Mouse (Mus musculus) hindbrain, embryonic 13.5 days (tissue): Measurements from ENCODE around the gene Rgs9. TPM values are rescaled to one million over a fixed set of nuclear protein-coding genes. Genes with fewer than 3 reads are reported as not detected.

Experiments
- ATAC-seq: fragments of 200-750 bp; cut with Nextera tagmentation; 2 replicates; pipeline ENCODE4 v1.8.0; 2017; ENCODE audit warnings: moderate TSS enrichment; ENCODE audit not compliant: low FRiP score
- H3K27ac ChIP-seq: fragments of 300-500 bp; sonication (generic); 2 replicates; pipeline ENCODE4 v1.5.1; 2015; ENCODE audit warnings: inconsistent platforms, mild to moderate bottlenecking, moderate library complexity
- H3K27me3 ChIP-seq: fragments of 300-500 bp; sonication (generic); 2 replicates; pipeline ENCODE4 v1.6.1; 2015; ENCODE audit warnings: mild to moderate bottlenecking, inconsistent platforms
- H3K36me3 ChIP-seq: fragments of 300-500 bp; sonication (generic); 2 replicates; pipeline ENCODE4 v1.6.1; 2015; ENCODE audit warnings: mild to moderate bottlenecking, inconsistent platforms
- H3K4me1 ChIP-seq: fragments of 300-500 bp; sonication (generic); replicated peaks from 2 replicates; pipeline ENCODE4 v1.6.1; 2015; ENCODE audit warnings: inconsistent platforms
- H3K4me2 ChIP-seq: fragments of 300-500 bp; sonication (generic); 2 replicates; pipeline ENCODE4 v1.6.1; 2015; ENCODE audit warnings: inconsistent platforms, mild to moderate bottlenecking, moderate library complexity
- H3K4me3 ChIP-seq: fragments of 300-500 bp; sonication (generic); 2 replicates; pipeline ENCODE4 v1.5.1; 2015; ENCODE audit warnings: mild to moderate bottlenecking, inconsistent platforms
- H3K9ac ChIP-seq: fragments of 300-500 bp; sonication (generic); 2 replicates; pipeline ENCODE4 v1.6.1; 2015; ENCODE audit warnings: mild to moderate bottlenecking, inconsistent platforms
- H3K9me3 ChIP-seq: fragments of 300-500 bp; sonication (generic); 2 replicates; pipeline ENCODE4 v1.6.1; 2016; ENCODE audit warnings: inconsistent platforms
- WGBS: fragments of 180-500 bp; shearing (Covaris S2); methylation state at CpG from one replicate; pipeline ENCODE4 v1.1.7; 2015; 5-methylcytosine and 5-hydroxymethylcytosine counted together
- polyA plus RNA-seq: library from polyadenylated mRNA; unstranded; fragments of >200 nt; fragmentation: Nextera tagmentation; extraction: Ambion mirVana; gene quantifications from 2 replicates; pipeline ENCODE4 v1.2.1, GENCODE M21; 2015

Gene Rgs9
- polyA plus RNA-seq, 1 experiment from 2014 or later = 6.2 TPM

DNA sequence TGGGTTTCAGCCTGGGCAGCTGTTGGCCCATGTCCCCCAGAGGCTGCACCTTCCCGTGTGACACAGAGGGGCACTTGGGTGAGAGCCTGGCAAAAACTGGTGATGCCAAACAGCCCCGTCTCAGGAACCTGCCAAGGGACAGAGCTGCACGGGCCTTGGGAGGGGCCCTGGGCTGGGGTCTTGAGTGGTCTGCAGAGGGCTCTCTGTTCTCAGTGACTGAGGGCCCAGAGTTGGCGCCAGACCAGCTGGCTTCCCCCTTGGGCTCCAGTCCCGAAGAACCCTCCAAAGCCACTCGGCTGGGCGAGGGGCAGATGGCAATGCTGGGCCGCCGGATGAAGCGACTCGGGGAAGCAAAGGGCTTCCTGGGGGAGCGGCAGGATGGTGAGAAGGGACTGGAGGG lies 70.8 kb downstream of the Rgs9 start:
- no peak overlapping the region for H3K4me3 ChIP-seq
- no peak for ATAC-seq
- no peaks in the 10 kb centered on the region for H3K27me3 ChIP-seq
- WGBS = 83% methylated on average over 12 of the region's 12 CpGs
- no peak overlapping the region for H3K4me2 ChIP-seq
- H3K9me3 ChIP-seq = no peaks in the 10 kb centered on the region
- no peaks in the 10 kb centered on the region for H3K4me1 ChIP-seq
- no peak overlapping the region for H3K9ac ChIP-seq
- no peak overlapping the region for H3K27ac ChIP-seq
- H3K36me3 ChIP-seq = peaks cover 8% of the 10 kb centered on the region

GRCm38 (mm10) chr11:109221209-109222007 lies 76.5 kb downstream of the Rgs9 start:
- Histone ChIP-seq H3K27ac (no peak overlapping the region), H3K4me1 (peaks cover 15% of the 10 kb centered on the region), H3K27me3 (no peaks in the 10 kb centered on the region), H3K36me3 (no peaks in the 10 kb centered on the region), H3K4me2 (no peak overlapping the region), H3K9me3 (no peaks in the 10 kb centered on the region), H3K4me3 (no peak overlapping the region), H3K9ac (no peak overlapping the region)
- WGBS = 42% methylated on average over 4 of the region's 4 CpGs
- ATAC-seq = no peak

GRCm38 (mm10) chr11:109218722-109219430 lies 79.1 kb downstream of the Rgs9 start:
- H3K9me3 ChIP-seq = no peaks in the 10 kb centered on the region
- peaks cover 15% of the 10 kb centered on the region for H3K4me1 ChIP-seq
- H3K9ac ChIP-seq = 0 out of 2 replicates have a peak overlapping the region, but pooled peaks have one; percentile 26
- H3K27me3 ChIP-seq = no peaks in the 10 kb centered on the region
- peak; percentile 17; the same call in 1 of the 2 replicates for ATAC-seq
- peak overlapping the region; percentile 62; the same call in 1 of the 2 replicates for H3K27ac ChIP-seq
- no peaks in the 10 kb centered on the region for H3K36me3 ChIP-seq
- 81% methylated on average over 15 of the region's 15 CpGs for WGBS
- H3K4me2 ChIP-seq = no peak overlapping the region
- H3K4me3 ChIP-seq = no peak overlapping the region

DNA sequence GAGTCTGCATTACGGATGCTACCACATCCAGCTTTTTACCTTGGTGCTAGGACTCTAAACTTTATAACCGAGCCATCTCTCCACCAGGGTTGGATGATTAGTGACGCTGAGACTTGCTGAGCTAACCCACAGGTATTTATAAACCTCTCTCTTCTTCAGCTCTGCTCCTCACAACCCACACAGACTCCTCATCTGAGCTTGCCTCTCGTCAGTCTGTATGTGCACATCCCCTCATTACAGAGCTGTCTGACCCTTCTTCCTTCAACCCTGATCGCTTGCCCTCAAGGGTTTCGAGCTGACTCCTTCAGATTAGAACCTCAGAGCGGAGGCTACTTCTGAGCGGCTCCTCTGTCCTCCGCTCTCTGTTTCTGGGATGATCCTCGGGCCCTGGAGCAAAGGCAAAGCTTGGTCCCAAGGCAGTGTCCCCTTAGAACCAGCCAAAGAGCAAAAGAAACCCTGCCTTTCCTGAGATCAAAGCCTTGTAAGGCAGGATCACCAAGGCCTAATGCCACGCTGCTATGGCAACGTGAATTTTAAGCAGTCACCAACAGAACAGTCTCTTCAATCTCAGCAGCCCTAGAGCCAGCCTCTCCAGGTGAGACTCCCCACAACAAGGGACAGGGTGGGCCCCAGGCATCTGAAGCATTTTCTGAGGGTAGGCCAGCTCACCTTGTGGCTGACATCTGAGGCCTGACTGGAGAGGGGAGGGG lies 79.9 kb downstream of the Rgs9 start:
- peak; percentile 79 for ATAC-seq
- H3K27me3 ChIP-seq = no peaks in the 10 kb centered on the region

GRCm38 (mm10) chr11:109210772-109211171 lies 87.2 kb downstream of the Rgs9 start:
- Histone ChIP-seq H3K4me3 (no peak overlapping the region), H3K4me1 (peaks cover 19% of the 10 kb centered on the region), H3K4me2 (peak overlapping the region; percentile 4; the same call in 1 of the 2 replicates), H3K36me3 (no peaks in the 10 kb centered on the region), H3K27ac (no peak overlapping the region), H3K9ac (no peak overlapping the region), H3K9me3 (no peaks in the 10 kb centered on the region), H3K27me3 (peaks cover 6% of the 10 kb centered on the region)
- WGBS = 11% methylated on average over 11 of the region's 11 CpGs
- ATAC-seq = 0 out of 2 replicates have a peak, but pooled peaks have one; percentile 17

More for the DNA sequence above, 79.9 kb downstream of the Rgs9 start:
- no peaks in the 10 kb centered on the region for H3K36me3 ChIP-seq
- no peak overlapping the region for H3K4me3 ChIP-seq
- peaks cover 15% of the 10 kb centered on the region for H3K4me1 ChIP-seq
- 39% methylated on average over 12 of the region's 12 CpGs for WGBS
- peak overlapping the region; percentile 62 for H3K27ac ChIP-seq
- H3K9ac ChIP-seq = peak overlapping the region; percentile 26; the same call in 1 of the 2 replicates
- no peak overlapping the region for H3K4me2 ChIP-seq
- H3K9me3 ChIP-seq = no peaks in the 10 kb centered on the region

DNA sequence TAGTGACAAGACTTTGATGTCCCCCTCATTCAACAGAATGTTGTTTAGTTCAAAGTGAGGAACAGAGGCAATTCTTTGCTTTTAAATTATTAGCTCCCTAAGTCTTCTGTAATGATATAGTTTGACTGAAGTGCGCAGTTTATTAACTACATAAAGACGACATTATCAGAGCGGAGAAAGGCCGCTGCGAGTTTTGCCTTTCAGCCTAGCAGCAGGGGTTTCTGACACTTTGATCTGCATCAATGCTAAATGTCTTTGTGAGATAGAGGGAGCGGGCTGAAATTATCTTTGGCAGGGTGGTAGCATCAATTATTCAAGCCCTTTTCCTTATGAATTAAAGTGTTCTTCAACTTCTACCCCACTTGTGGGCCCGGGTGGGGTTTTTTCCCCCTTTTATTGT lies 87.6 kb downstream of the Rgs9 start:
- Histone ChIP-seq H3K4me1 (peaks cover 19% of the 10 kb centered on the region), H3K9ac (no peak overlapping the region), H3K9me3 (no peaks in the 10 kb centered on the region), H3K36me3 (no peaks in the 10 kb centered on the region), H3K4me3 (no peak overlapping the region), H3K4me2 (no peak overlapping the region), H3K27ac (no peak overlapping the region), H3K27me3 (peaks cover 6% of the 10 kb centered on the region)
- 24% methylated on average over 7 of the region's 7 CpGs for WGBS
- ATAC-seq = no peak

- Histone ChIP-seq H3K4me3 (no peak overlapping the region), H3K9ac (no peak overlapping the region), H3K4me2 (no peak overlapping the region), H3K27ac (no peak overlapping the region), H3K9me3 (no peaks in the 10 kb centered on the region), H3K36me3 (no peaks in the 10 kb centered on the region), H3K27me3 (peaks cover 11% of the 10 kb centered on the region), H3K4me1 (peaks cover 19% of the 10 kb centered on the region)
- no peak for ATAC-seq
- 7% methylated on average over 13 of the region's 13 CpGs for WGBS
Observed at GRCm38 (mm10) chr11:109206732-109207131, 91.2 kb downstream of the Rgs9 start.

DNA sequence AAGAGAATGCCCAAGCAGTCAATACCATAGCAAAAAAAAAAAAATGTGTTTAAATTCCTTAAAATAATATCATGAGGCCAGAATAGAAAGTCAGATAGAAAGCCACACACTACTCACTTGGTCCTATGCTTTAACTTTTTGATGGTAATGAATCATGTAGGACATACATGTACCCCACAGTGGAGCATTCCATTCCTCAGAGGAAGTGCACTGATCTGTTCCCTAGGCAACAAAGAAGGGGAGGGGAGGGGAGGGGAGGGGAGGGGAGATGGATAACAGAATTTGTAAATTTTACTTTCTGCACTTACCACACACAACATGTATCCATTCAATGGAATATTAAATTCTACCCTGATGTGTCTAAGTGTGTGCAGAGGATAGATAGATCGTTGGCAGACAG lies 91.9 kb downstream of the Rgs9 start:
- Histone ChIP-seq H3K4me2 (no peak overlapping the region), H3K4me1 (peaks cover 19% of the 10 kb centered on the region), H3K9ac (no peak overlapping the region), H3K27me3 (peaks cover 11% of the 10 kb centered on the region), H3K4me3 (no peak overlapping the region), H3K9me3 (no peaks in the 10 kb centered on the region), H3K27ac (no peak overlapping the region), H3K36me3 (no peaks in the 10 kb centered on the region)
- ATAC-seq = no peak
- WGBS = 44% methylated on average over 1 of the region's 1 CpGs

DNA sequence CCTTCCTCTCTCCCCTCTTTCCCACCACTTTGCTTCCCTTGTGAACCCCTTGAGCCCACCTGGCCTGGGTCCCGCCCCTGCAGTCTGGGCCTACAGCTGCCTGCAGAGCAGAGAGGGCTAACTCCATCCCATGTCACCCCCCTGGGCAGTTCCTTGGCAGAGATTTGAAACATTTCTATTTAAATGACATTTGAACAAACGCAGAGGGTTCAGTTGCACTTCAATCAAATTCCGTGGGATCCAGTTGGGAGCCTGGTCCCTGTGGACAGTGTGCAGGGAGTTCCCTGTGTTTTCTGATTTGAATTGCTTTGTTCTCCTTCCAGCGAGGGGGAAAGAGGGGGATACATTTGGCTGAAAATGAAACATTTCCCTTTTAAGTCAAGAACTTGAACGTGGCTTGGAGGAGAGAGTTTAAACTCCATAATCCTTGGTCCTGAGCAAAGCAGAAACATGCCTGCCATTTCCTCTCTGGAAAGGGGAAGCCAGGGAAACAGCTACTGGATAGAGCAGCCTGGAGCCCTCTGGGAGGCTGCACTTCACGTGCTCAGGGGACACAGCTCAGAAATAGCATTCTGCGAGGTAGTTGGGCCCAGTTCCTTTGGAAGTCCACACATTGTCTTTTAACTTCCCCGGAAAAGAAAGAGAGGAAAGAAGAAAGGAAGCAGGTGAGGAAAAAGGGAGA lies 98.2 kb downstream of the Rgs9 start:
- Histone ChIP-seq H3K4me1 (peaks cover 14% of the 10 kb centered on the region), H3K36me3 (no peaks in the 10 kb centered on the region), H3K27me3 (0 out of 2 replicates have a peak, but pooled peaks cover 5% of the 10 kb centered on the region), H3K9me3 (no peaks in the 10 kb centered on the region), H3K9ac (0 out of 2 replicates have a peak overlapping the region, but pooled peaks have one; percentile 9), H3K4me2 (no peak overlapping the region), H3K27ac (peak overlapping the region; percentile 40), H3K4me3 (no peak overlapping the region)
- peak; percentile 72; the same call in 1 of the 2 replicates for ATAC-seq
- 24% methylated on average over 8 of the region's 8 CpGs for WGBS

- H3K9ac ChIP-seq = no peak overlapping the region
- ATAC-seq = peak; percentile 54
- H3K36me3 ChIP-seq = no peaks in the 10 kb centered on the region
- H3K27ac ChIP-seq = no peak overlapping the region
- H3K27me3 ChIP-seq = no peaks in the 10 kb centered on the region
- H3K4me3 ChIP-seq = no peak overlapping the region
- WGBS = 33% methylated on average over 15 of the region's 15 CpGs
- H3K9me3 ChIP-seq = no peaks in the 10 kb centered on the region
- H3K4me1 ChIP-seq = 0 out of 2 replicates have a peak, but pooled peaks cover 3% of the 10 kb centered on the region
- 0 out of 2 replicates have a peak overlapping the region, but pooled peaks have one; percentile 2 for H3K4me2 ChIP-seq
Observed at GRCm38 (mm10) chr11:109192673-109193557, 105.0 kb downstream of the Rgs9 start.

DNA sequence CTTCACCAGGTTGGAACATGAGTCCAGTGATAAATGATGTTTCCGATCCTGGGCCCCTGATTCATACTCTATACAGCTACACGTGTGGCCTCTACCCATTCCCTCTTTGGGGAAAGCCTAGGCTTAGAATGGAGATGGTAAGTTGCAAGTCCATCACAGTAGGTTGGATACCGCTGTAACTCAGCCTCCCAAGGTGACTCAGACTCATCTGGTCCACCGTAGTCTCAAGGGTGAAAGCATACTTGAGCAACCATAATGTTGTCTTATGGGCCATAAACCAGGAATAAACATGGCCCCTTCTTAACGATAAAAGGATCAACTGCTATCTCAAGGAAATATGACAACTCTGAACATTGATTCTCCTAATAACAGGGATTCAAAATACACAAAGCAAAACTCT lies 109.7 kb downstream of the Rgs9 start:
- WGBS = 93% methylated on average over 5 of the region's 5 CpGs
- H3K36me3 ChIP-seq = no peaks in the 10 kb centered on the region

More for the DNA sequence above, 109.7 kb downstream of the Rgs9 start:
- no peak overlapping the region for H3K27ac ChIP-seq
- 0 out of 2 replicates have a peak, but pooled peaks cover 3% of the 10 kb centered on the region for H3K4me1 ChIP-seq
- H3K9me3 ChIP-seq = no peaks in the 10 kb centered on the region
- H3K4me3 ChIP-seq = no peak overlapping the region
- H3K9ac ChIP-seq = no peak overlapping the region
- no peaks in the 10 kb centered on the region for H3K27me3 ChIP-seq
- no peak for ATAC-seq
- no peak overlapping the region for H3K4me2 ChIP-seq
